Mouse (Mus musculus): Measurements from ENCODE around the gene Fgfr2.

GRCm38 (mm10) chr7:132994120-132994519 is 129.0 kb downstream of the Fgfr2 start:
- TF ChIP-seq CTCF (IDR thresholded peaks at IDR 0.05; ENCODE audit: borderline replicate concordance, insufficient read depth, low read length), result 0 out of 2 replicates have a peak, but pooled peaks have one; percentile 24
- TF ChIP-seq POLR2A (IDR thresholded peaks at IDR 0.05; ENCODE audit: low read depth, low read length), result no peak
